Mouse (Mus musculus): ENCODE measurements at regions not wholly inside any gene's neighbourhood (a gene's known extent, or its start where the extent isn't known, plus 50 kb on each side); places are given as distances from the start of the nearest gene placed in this dataset.

DNA sequence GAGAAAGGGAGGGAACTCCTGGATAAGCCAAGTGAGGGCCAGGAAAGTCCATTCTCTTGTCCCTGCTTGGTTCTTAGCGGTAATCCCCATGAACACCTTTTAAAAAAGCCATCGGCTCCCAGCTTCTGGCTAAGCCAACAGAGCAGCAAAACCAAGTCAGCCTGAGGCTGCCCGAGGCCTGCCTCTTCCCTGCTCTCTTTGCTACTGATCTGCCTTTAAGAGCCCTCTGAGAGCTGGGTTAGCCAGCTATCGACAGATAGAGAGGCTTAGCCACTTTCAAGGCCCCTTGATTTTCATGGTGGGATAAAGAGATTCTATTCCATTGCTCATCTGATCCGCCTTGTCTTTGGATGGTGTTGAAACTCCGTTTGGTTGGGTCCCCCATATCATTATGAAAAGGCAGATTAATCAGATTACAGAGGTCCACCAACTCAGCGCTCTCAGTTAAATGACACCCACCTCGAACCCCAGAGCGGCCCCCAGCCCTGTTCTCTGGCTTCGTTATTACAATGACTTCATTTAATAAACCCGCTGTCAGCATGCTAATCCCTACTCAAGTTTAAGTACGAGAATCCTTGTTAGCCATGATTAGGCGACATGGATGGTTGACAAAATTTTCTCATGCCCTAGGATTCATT lies 66.1 kb downstream of the Slc4a3 start:
- DNase-seq (ENCODE audit: low read depth) = no peak

DNA sequence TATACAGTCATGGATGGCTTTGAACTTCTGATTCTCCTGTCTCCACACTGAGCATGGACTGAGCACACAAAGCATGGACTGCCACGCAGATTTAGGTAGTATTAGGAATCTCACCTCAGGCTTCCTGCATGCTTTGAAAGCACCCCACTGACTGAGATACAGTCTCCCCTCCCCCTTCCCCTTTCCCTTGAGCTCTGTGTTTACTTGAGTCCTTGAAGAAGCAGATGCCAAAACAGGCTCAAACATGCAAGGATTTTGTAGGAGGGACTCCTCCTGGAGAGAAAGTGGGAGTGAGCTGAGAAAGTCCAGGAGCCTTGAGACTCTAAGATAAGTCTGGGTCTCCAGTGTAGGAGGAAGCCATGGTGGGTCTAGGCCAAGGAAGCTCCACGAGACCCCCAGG lies 67.1 kb downstream of the Slc4a3 start:
- no peak for DNase-seq (ENCODE audit: low read depth)

DNA sequence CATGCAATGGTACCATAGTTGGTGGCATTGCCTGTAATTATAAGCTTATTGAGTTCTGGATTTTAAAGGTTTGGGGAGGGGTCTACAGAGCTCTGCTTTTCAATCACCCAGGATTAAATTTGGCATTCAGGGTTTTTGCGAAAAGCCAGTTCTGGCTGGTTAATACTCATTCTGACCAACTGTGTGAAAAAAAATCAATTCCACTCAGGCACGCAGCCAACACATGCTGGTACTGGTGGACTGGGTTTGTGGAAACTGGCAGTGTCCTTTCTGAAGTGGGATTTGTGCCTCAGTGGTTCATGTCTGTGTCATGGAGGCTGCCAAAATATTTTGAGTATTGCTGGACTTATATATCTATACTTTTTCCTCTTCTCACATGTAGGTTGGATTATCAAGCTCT lies 70.9 kb downstream of the Slc4a3 start:
- no peak for DNase-seq (ENCODE audit: low read depth)

DNA sequence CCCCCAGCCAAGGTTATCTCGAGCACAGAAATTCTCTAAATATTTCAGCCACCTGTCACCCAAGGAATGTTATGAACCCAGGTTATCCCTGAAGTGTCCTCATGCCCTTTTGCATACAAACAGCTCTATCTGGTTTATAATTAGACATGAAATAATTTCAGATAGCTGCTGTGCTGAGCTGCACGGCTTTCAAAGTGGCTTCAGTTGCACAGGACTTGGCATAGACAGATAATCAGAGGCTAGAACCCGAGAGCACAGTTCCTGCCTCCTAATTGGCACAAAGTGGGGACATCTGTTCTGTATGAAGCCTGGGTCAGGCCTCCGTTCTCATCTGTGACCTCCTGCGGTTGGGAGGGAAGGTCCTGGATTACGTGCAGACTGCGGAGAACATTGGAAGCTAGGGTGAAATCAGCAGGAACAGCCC lies 72.3 kb downstream of the Slc4a3 start:
- DNase-seq (ENCODE audit: low read depth) = no peak

DNA sequence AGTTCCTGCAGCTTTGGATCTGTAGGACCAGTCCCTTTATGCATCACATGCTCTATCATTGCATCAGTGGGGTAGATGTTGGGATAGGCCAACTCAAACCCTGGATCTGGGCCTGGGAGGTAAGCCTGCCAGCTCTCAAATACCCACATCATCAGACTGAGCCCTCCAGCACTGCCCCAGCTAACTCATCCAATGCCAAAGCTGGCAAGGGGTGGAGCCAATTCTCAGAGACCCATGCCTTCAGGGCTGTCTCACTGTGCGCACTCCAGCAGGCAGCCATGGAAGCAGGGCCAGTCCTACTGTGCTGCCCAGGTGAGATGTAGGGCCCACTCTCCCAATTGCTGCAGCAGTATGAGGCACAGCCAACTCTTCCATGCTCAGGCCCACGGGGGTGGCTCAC lies 84.2 kb downstream of the Slc4a3 start:
- no peak for DNase-seq (ENCODE audit: low read depth)

DNA sequence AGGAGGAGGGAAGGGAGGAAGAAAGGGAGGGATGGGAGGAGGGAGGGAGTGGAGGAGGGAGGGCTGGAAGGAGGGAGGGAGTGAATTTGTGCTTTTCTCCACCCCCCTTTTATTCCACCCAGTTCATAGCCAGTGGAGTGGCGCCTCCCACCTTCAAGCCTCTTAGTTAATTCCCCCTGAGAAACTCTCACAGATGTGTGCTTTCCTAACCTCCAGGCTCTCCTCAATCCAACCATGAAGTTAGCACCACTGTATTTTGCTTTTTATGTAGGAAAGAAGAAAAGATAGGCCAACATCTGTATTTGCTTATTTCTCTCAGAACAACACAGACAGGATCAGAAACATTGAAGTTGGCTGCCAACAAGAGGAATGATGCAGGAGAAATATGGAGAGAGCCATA lies 85.7 kb downstream of the Slc4a3 start:
- no peak for DNase-seq (ENCODE audit: low read depth)

DNA sequence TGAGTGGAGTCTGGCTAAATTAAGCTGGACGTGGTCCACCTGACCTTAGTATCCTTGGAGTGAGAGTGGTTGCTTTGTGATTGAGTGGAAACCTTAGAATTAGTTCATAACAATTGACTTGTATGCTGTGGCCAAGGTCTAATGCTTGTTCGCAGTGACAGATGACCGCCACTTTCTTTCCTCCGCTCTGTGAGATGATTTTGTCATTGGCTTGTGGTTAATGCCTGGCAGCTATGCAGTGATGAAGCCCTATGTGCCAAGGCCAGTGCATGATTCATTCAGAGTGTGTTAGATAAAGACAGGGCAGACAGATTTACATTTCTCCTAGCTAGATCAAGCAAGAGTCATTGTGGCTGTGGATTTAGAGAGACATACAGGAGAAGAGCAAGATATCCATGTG lies 89.5 kb downstream of the Slc4a3 start:
- DNase-seq (ENCODE audit: low read depth) = no peak

DNA sequence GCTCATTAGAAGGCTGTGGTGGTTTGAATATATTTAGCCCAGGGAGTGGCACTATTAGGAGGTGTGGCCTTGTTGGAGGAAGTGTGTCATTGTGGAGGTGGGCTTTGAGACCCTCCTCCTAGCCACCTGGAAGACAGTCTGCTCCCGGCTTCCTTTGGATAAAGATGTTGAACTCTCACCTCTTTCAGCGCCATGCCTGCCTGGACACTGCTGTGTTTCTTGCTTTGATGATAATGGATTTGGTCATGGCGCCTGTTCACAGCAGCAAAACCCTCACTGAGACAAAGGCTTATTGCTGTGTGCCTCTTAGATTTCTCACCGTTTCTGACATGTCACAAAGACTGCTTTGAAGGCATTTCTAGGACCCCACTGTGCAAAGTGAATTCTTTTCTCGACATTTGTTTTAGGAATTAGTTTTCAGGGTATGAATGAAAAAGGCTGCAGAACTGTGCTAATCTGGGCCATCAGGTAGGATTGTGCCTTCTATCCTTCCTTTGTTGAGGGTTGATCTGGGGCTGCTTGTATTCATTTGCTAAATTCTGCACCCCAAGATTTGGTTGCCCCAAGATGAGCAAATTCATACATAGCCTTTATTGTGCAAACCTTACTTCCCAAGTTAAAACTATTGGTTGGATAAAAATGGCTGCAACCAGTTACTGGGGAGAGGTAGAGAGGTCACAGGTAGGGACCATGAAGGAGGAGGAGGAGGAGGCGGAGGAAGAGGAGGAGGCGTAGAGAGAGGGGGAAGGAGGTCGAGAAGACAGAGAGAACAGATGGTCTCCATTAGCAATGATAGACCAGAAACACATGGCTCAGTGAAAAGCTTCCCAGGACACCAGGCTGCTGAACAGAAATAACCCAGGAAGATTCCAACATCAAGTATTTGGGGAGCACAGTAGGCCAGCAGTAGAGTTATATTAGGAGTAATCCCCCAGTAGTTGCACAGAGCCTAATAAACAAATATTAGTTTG lies 93.2 kb downstream of the Slc4a3 start:
- DNase-seq (ENCODE audit: low read depth) = no peak

DNA sequence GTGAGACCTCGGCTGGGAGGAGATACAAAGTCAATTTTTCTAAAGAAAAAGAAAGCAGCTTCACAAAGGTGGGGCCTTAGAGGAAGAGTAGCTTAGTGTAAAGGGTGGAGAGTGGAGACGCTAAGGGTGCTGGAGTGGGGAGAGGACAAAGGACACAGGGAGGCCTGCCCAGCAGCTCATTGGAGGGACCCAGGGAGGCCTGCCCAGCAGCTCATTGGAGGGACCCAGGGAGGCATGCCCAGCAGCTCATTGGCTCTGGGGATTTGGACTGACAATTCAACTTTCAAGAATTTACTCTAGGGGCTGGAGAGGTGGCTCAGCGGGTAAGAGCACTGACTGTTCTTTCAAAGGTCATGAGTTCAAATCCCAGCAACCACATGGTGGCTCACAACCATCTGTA lies 96.4 kb downstream of the Slc4a3 start:
- no peak for DNase-seq (ENCODE audit: low read depth)

DNA sequence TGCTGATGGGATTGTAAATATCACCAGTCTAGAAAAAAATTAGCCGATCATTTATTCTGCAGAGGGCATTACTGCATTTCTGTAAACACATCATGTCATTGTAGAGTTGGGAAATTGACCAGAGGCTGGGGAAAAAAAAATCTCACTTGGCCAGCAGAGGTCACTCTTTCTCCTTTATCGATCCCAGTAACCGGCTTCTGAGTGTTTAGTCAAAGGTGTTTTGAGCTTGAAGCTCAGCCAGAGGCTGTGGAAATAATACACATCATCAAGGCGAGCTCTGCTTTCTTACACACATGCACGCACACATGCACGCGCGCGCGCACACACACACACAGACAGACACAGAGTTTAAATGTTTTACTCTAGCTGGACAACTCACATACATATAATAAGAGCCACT lies 106.5 kb downstream of the Slc4a3 start:
- no peak for DNase-seq (ENCODE audit: low read depth)

DNA sequence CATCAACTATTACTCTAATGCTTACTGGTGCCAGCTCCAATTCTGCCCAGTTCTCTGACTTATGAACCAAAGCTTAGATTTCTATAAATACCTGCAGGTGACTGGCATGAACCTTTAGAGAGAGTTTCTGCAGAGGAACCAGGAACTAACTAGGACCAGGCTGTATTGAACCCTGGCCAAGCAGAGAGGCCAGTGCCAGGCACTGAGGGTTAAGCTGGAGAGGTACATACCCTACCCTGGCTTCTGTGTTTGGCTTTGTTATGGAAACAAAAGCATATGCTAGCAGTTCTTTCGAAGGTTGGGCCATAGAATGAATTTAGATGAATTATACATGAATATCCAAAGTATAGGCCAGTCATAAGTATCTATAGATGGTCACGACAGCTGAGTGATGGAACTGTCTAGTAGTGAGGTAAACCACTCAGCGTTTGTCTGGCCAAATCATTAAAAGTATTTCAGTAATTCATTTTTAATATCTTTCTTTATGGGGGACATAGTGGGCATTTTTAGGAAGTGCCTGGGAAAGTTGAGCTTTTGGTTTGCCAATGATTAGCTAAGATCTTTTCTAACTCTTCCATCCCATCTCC lies 107.0 kb downstream of the Slc4a3 start:
- no peak for DNase-seq (ENCODE audit: low read depth)

DNA sequence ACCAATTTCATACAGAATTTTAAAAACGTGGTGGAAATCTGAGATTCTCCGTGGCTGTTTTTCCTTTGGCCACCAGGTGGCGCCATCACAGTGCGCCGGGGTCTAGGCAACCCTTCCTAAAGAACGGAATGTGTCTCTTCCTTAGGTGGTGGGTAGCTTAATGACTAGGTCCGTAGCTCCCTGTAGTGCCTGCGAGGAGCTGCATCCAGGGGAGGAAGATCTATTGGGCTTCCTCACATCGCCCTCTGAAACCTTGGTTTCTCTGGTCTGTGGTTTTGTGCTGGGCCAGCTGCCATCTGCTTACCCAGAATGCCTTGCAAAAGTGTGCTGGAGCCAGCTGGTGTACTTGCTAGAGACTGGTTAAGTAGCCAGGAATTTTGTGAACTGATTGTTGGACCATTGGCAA lies 107.6 kb downstream of the Slc4a3 start:
- DNase-seq (ENCODE audit: low read depth) = no peak

DNA sequence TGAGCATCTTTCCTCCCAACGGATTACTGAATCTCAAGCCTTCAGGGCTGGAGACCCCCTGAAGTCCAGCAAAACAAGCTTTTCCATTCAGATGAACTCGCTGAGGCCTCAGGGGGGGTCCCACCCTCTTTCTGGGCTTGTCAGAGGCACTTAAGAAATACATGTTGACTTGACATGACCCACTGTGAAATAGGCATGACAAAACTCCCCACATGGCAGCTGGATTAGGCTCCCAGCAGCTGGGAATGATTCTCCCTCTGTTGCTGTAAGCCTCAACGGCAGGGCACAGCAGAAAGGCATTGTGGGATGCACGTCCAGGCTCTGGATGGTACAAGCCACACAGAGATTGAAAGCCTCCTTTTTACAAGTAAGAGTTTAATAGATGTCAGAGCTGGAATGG lies 110.5 kb downstream of the Slc4a3 start:
- no peak for DNase-seq (ENCODE audit: low read depth)

DNA sequence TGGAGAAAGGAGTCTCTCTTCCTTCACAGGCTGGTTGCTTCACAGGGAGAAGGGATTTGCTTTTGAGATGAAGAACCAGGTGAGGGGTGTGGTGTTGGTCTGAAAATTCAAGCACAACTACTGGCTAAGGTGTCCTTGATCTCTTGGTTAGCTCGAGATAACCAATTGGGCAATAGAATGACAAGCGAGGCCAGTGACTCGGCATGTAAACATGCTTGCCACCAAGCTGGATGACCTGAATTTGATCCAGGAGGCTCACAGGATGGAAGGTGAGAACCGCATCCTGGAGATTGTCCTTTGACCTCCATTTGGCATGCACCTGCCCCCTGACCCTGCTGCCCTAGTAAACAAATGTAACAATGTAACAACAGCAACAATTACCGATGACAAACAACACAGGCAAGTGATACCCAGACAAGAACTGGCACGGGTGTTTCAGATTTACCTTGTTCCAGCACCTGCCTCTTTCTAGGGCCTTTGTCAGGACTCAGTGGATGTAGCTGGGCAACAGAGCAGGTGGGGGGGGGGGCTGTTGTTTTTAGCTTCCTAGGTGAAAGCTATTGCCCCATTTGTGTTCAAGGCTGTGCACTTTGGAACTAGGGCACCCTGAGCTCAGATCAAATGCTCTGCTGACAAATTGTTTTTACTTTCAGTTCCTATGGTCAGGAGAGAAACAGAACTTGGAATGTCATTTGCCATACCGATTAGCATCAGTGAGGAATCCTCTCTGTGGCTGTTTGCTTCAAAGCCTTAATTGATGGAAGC lies 114.5 kb downstream of the Slc4a3 start:
- DNase-seq (ENCODE audit: low read depth) = no peak

DNA sequence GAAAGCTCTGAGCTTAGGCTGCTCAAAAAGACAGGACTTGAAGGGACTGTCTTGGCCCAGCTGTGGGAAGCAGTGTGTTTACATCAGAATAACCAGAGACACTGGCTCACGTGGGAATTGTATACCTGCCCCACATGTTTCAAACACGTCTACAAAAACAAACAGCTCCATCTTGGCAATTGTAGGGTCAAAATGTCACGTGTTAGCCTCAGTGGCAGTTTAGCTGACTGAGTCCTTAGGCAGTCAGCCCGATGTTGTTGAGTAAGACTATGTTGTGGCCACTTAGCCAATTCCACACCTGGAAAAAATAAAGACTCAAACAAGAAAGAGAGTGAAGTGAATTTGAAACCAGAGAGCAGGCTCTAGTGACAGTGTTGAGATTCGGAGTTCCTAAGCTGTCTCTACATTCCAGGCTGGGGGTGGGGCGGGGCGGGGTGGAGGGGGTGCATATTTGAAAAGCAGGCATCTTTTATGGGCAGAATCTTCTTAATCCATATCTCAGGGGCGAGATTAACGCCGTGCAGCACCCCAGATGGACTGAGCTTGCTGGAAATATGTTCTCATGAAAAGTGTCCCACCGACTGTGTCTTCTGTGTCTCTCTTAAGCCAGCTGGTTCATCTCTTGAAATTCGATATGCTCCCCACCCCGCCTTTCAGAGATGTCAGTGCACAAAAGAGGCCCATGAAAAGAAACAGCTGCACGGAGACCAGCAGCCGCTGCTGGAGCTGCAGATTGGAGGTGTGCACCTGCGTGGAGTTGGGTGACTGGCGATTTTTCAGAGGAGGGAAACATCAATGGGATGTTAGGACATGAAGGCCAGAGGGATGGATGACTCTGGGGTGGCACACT lies 116.3 kb downstream of the Slc4a3 start:
- no peak for DNase-seq (ENCODE audit: low read depth)

DNA sequence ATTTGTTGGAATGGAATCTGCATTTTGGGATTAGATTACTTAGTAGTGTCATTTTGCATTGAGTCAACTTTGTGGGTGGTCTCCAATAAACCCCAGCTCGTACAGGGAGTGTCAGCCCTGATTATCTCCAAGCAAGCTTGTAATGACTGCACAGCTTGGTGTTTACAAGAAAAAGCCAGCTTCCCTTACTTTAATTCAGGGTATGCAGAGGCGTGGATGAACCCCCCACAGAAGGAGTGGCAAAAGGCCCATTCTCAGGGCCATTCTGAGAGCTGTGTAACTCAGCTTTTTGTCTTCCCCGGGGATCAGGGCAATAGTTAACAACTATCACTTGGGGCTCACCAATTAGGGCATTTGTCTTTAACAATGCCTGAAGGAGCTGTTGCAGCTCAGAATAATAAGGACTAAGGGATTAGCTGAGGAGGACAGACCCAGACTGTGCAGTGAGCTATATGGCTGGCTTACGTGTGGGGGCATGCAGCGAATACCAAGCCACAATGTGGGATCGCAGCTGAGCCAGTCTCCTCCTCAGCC lies 121.7 kb downstream of the Slc4a3 start:
- no peak for DNase-seq (ENCODE audit: low read depth)

DNA sequence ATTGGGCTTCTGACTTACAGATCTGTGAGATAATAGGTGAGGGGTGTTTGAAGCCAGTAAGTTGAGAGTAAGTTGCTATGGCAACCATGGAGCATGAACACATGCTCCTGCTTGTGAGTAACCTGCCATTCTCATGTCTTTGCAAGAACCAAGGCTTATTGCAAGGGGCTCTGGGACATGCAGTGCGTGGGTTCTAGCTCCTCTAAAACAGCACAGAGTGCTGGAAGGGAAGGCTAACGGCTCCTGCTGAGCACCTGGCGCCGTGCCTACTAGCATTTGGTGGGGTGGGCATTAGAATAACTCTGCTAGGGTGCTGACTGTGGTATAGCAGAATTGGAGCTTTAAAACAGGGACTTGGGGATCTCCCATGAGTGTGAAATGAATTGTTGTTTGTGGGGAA lies 130.2 kb downstream of the Slc4a3 start:
- DNase-seq (ENCODE audit: low read depth) = no peak

DNA sequence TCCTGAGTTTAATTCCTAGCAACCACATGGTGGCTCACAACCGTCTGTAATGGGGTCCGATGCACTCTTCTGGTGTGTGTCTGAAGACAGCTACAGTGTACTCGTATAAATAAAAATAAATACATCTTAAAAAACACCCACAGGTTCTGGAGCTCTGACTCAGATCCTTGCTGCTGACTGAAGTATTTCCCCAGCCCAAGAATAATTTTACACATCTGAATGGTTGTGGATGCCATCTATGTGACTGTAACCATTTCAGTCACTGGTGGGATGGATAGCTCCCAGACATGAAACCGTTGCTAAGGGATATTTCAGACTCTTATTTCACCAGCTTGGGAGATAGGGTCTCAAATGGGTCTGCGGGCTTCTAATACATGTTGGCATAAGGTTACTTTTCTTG lies 131.6 kb downstream of the Slc4a3 start:
- no peak for DNase-seq (ENCODE audit: low read depth)

DNA sequence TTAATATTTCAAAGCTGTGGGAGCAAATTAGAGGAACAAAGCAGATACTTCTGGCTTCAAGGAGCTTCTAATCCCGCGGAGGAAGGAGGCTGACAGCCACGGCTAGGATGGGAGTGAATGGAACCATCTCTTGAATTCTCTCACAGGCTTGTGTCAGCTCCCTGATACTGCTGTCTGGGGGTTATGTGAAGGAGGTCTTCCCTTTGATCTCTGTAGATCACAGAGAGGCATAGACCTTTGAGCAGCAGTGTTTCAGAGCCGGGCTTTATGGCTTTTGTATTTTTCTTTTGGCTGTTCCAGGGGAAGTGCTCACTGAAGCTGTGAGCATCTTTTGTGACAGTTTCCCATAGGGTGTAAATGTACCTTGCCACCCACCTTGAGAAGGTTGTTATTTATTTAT lies 132.2 kb downstream of the Slc4a3 start:
- no peak for DNase-seq (ENCODE audit: low read depth)

DNA sequence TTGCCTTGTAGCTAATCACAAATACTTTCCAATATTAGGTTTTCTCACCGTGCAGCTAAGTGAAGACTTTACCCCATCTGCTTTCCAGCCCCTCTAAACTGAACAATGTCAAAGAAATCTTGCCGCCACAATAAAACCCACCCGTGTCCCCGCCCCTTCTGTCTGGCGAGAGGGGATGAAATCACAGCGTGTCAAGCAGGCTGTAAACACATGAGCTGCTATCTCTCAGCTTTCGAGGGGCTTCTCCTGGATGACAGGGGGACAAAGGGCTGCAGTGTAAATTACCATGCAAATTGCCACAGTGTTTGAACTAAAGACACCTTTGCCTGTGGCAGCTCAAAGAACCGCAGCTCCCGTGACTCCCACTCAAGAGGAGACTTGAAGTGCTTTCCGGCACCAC lies 134.3 kb downstream of the Slc4a3 start:
- DNase-seq (ENCODE audit: low read depth) = no peak

DNA sequence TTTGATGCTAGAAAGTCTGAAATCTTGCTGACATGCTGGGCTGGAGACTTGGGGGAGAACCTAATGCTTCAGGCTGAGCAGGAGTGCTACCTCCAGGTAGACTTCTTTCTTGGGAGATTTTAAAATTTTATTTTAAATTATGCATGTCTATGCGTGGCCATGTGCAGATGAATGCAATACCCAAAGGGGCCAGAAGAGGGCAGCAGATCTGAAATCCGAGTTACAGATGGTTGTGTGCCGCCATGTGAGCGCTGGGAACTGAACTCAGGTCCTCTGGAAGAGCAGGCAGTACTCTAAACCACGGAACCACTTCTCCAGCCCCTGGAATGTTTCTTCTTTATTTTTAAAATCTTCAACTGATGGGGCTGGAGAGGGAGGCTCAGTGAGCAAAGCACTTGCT lies 135.8 kb downstream of the Slc4a3 start:
- no peak for DNase-seq (ENCODE audit: low read depth)

All from naive thymus-derived CD4-positive, alpha-beta T cell, adult 2 months (primary cell).